Mouse (Mus musculus): Measurements from ENCODE around the gene Cadps. TPM values are rescaled to one million over a fixed set of nuclear protein-coding genes. Genes with fewer than 3 reads are reported as not detected.

Gene Cadps
- total RNA-seq (2021) = 100 to 1,000 TPM; 232 to 234 TPM
- long read RNA-seq, experiment 1, full-length matches to known transcripts = 1 of 24 reads
- long read RNA-seq, experiment 1, partial matches to known transcripts = 6 of 24 reads
- long read RNA-seq, experiment 1, other reads (novel, unspliced or antisense) = 17 of 24 reads
- long read RNA-seq, experiment 2, full-length matches to known transcripts = 1 of 37 reads
- long read RNA-seq, experiment 2, partial matches to known transcripts = 6 of 37 reads
- long read RNA-seq, experiment 2, other reads (novel, unspliced or antisense) = 30 of 37 reads

DNA sequence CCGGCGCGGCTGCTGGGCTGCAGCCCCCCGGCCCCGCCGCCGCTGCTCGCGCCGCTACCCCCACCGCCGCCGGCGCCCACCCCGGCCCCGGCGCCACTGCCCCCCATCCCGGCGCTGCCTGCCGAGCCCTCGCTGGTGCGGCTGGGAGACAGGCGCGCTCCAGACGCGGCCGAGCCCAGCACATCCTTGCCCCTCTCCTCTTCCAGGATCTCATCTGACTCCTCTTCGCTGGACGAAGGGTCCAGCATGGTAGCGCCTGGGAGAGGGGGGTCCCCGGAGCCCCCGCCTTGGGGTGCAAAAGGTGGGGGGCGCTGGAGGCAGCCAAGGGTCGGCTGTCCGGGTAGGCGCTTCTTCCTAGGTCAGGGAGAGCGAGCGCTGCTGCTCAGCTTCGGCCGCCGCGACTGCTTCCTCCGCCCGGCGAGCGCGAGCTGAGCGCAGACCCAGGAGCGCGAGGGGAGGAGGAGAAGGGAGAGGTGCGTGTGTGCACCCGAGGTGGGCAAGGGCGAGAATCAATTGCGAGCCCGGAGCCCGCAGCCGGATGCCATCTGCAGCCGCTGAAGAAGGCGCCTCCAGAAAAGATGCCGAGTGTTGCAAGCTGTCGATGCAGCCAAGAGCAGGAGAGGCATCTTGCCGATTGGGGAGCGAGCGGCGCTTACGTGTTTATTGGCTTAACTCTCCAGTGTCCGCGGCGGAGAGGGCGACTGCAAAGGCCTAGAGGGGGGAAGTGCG lies at the start of gene Cadps:
TSS of gene Cadps (minus strand) at position 589 of the 729 bp plus-strand sequence.
- TF ChIP-seq CTCF (conservative IDR thresholded peaks at IDR 0.05) = no peak
- peak; percentile 79 to 86 for DNase-seq (ENCODE audit: low spot score in 2 of 2)
- Histone ChIP-seq H3K4me3 (peak within 1 kb of the TSS; percentile 92), H3K27ac (peak within 1 kb of the TSS; percentile 99)

DNA sequence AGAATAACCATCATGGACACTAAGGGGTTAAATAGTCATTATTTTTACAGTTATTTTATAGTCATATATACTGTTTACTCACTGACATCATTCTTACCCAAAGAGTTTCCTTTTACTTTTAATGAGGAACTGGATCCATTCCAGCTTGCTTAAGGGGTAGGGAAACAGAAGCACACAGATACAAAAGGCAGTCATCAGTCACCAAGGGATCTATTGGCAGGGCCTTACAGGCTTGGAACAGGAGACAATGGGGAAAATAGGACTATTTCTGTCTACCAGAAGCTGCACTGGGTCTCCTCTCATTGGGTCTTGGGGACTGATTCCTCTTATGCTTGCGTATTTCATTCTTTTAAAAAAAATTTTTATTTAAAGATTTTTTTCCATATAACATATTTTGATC lies 46.7 kb upstream of the Cadps start:
- TF ChIP-seq CTCF (conservative IDR thresholded peaks at IDR 0.05) = no peak
- H3K27ac ChIP-seq = no peak overlapping the region
- no peak for DNase-seq (ENCODE audit: low spot score in 2 of 2)

DNA sequence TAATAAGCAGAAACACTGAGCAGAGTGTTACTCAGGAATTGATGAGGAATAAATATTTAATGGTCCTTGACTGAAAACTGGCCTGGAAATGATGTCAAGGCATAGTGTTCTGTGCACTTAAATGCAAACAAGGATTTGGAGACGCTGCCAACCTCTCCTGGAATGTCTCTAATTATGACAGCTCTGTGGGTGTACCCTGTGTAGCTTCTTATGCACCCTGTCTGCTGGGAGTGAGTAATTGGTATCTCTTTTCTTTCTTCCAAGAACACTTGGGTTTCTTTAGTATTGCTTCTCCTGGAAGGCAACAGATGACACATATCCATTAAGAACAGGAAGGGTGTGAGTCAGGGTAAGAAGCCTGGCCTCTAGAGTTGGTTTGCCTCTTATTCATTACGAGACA lies 42.4 kb upstream of the Cadps start:
- DNase-seq (ENCODE audit: low spot score in 2 of 2) = peak in 1 of 2 experiments; percentile 23
- TF ChIP-seq CTCF (conservative IDR thresholded peaks at IDR 0.05) = no peak
- Histone ChIP-seq H3K27ac (no peak overlapping the region), H3K4me3 (no peak overlapping the region)

More for the DNA sequence above, 46.7 kb upstream of the Cadps start:
- no peak overlapping the region for H3K4me3 ChIP-seq

- DNase-seq (ENCODE audit: low spot score in 2 of 2) = peak in 1 of 2 experiments; percentile 5
- H3K4me3 ChIP-seq = no peak overlapping the region
- H3K27ac ChIP-seq = no peak overlapping the region
- no peak for TF ChIP-seq CTCF (conservative IDR thresholded peaks at IDR 0.05)
These were observed 21.0 kb upstream of the Cadps start for GRCm38 (mm10) chr14:12843860-12844259.

DNA sequence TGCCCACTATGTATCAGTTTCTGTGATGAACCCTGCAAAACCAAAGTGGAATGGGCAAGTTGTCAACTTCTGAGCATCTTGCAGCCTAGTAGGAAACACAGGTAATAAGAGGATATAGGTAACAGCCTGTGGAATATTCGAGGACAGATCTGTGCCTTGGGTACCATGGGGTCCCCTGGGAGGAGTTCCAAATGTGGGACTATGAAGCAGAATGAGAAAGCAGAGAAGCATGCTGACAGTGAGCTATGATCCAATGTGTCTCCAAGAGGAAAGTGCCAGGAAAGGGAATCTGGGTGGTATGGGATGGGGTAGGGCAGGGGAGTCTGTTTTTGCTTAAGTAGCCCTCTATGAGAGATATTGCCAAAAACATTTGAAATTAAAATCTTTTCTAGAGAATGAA lies 16.6 kb upstream of the Cadps start:
- Histone ChIP-seq H3K27ac (no peak overlapping the region), H3K4me3 (no peak overlapping the region)
- no peak for DNase-seq (ENCODE audit: low spot score in 2 of 2)
- TF ChIP-seq CTCF (conservative IDR thresholded peaks at IDR 0.05) = no peak

DNA sequence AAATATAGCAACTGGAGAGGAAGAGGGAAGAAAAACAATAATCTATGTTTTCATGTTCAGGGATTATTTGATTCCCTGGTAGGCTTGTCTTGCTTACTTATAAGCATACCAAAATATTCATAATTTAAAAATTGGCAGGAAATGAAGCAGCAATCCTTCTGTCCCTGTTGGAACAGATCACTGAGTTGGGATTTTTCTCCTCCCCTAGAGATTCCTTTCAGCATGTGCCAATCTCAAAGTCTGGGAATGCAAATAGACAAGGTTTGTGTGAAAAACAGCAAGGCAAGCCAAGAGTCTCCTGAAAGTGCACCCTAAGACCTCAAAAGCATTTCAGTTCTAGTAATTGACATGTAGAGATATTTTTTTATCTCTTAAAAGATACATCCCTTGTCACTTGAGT lies 16.1 kb upstream of the Cadps start:
- Histone ChIP-seq H3K4me3 (no peak overlapping the region), H3K27ac (no peak overlapping the region)
- no peak for TF ChIP-seq CTCF (conservative IDR thresholded peaks at IDR 0.05)
- DNase-seq (ENCODE audit: low spot score in 2 of 2) = peak in 1 of 2 experiments; percentile 48

- no peak for TF ChIP-seq CTCF (conservative IDR thresholded peaks at IDR 0.05)
- H3K4me3 ChIP-seq = no peak overlapping the region
- no peak overlapping the region for H3K27ac ChIP-seq
- no peak for DNase-seq (ENCODE audit: low spot score in 2 of 2)
These were observed 15.4 kb upstream of the Cadps start for GRCm38 (mm10) chr14:12838323-12838722.

GRCm38 (mm10) chr14:12837902-12838301 lies 15.0 kb upstream of the Cadps start:
- H3K27ac ChIP-seq = no peak overlapping the region
- DNase-seq (ENCODE audit: low spot score in 2 of 2) = no peak
- H3K4me3 ChIP-seq = no peak overlapping the region
- no peak for TF ChIP-seq CTCF (conservative IDR thresholded peaks at IDR 0.05)

DNA sequence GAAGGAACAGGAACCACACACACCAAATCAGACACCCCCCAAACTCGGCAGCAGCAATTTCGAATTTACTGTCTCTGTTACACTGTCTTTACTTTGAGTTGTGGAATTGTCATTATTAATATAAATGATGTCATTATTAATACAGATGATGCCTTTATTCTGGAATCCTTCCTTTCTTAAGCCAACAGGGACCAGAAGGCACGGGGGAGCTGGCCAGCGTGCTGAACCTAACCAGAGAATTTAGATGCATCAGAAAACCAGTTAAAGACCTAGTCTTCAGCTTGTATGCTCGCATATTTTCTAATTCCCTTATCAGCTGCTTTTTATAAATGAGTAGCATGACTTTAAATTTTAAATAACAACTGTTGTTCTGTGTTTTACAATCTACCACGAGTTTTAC lies 902 bp upstream of the Cadps start:
- H3K27ac ChIP-seq = peak overlapping the region; percentile 99
- no peak for DNase-seq (ENCODE audit: low spot score in 2 of 2)
- no peak overlapping the region; the same call in 1 of the 2 replicates for H3K4me3 ChIP-seq
- no peak for TF ChIP-seq CTCF (conservative IDR thresholded peaks at IDR 0.05)

DNA sequence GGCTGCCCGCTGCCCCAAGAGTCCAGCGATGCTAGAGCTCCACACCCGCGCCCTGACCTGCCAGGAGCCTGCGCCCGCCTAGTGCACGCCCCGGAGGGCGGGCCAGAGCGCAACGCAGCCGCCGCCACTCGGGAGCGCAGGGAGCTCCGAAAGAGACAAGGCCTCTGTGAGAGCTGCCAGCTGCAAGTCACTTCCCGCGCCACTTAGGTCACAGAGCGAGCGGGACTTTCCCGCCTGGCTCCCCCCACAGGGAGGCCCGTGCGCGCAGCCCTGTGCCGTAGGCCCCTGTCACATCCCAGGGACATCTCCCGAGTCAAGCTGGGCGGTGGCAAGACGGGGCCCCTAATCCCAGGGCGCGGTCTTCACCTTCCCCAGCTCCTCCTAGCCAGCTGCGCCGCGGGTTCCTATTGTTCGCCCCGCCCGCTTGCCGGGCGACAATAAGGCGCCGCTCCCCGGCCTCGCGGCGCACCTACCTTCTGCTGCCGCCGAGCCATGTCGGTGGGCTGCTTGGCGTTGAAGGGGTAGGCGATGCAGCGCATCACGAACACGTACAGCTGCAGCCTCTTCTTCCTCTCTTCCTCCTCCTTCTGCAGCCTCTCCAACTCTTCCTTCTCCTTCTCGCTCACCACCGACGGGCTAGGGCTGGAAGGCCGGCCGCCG lies 918 bp downstream of the Cadps start:
- no peak; the same call in 1 of the 2 replicates for TF ChIP-seq CTCF (conservative IDR thresholded peaks at IDR 0.05)
- peak overlapping the region; percentile 99 for H3K27ac ChIP-seq
- H3K4me3 ChIP-seq = peak overlapping the region; percentile 92
- peak; percentile 54 to 62 for DNase-seq (ENCODE audit: low spot score in 2 of 2)

DNA sequence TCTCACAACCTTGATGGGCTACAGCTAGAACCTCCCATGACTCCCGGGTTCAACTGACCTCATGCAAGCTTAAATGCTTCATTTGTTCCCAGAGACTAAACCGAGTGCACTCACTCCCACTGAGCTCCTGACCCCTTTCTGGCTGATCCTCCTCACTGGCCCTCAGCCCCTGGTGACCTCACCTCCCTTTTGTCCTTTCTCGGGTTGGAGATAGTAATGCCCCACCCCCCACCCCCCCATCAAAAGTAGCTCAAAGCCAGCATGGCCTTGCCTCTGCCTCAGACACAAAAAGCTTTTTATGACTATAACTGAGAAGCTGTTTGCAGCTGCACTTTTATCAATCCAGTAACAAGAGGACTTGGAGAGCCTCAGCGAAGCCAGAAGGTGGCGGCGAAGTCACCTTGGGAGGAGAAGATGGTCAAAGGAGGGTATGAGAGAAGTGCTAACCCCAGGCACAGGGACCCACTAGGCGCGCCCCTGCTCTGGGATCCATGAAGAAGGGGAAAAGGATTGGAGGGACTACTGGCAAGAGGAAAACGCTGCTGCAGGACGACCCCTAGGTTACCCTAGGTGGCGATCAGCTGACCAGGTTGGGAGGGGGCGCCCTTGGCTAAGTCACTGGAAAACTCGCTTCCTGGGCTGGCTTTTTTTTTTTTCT lies 1.6 kb downstream of the Cadps start:
- H3K27ac ChIP-seq = peak overlapping the region; percentile 99
- TF ChIP-seq CTCF (conservative IDR thresholded peaks at IDR 0.05) = peak; percentile 20; the same call in 1 of the 2 replicates
- no peak for DNase-seq (ENCODE audit: low spot score in 2 of 2)
- peak overlapping the region; percentile 92 for H3K4me3 ChIP-seq

DNA sequence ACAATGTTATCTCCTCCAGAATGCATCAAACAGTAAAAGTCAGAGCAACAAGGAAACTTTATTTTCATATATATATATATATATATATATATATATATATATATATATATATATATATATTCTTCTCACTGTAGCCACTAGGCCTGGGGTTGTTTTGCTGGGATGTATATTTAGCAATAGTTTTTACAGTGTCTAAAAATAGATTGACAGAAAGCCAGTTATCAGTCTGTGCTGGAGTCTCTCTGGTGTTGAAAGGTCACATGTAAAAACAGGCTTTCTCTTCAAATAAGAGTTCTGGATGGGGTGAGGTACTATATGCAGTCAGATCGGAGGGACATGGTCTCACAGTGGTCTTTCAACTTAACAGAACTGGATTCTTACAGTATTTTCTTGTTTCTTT lies 2.7 kb downstream of the Cadps start:
- TF ChIP-seq CTCF (conservative IDR thresholded peaks at IDR 0.05) = no peak
- peak overlapping the region; percentile 92 for H3K4me3 ChIP-seq
- no peak for DNase-seq (ENCODE audit: low spot score in 2 of 2)
- H3K27ac ChIP-seq = peak overlapping the region; percentile 99; the same call in 1 of the 2 replicates

DNA sequence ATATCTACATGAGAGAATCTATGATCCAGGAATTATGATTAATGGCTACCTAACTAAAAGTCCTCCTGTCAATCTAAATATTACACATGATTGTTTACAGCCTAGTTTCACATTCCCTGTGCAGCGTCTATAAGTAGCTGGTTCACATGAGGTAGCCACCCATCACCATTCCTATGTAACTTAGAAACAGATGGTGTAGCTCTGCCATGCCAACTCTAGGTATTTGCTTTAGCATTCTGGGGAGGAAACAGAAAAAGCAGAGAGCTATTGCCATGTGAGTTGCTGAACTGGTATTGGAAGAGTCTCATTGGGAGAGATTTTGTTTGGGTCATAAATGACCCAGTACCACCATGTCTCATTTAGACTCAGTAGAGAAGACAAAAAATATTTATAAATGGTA lies 4.4 kb downstream of the Cadps start:
- Histone ChIP-seq H3K27ac (no peak overlapping the region), H3K4me3 (no peak overlapping the region)
- DNase-seq (ENCODE audit: low spot score in 2 of 2) = no peak
- TF ChIP-seq CTCF (conservative IDR thresholded peaks at IDR 0.05) = no peak
